In genomic region chr2:10701459-10701858, GRCm38 (mm10) we compare ENCODE assay signal across 11 mouse cellular contexts.
DNase-seq lines count a peak whose midpoint lies in the region; ATAC-seq lines count a peak whose summit lies in the region.
"Had no signal": no experiment of that assay in that cellular context is flagged by ENCODE, and none has a peak within 500 bp of the region (broad histone marks: within the 10 kb centered on the region; RNA-seq: fewer than 3 reads in every experiment).

No protein-coding gene starts in this region.

- no peaks in the 10 kb centered on the region for H3K27me3 ChIP-seq in midbrain, embryonic 14.5 days (ENCODE audit: control insufficient read depth, insufficient read depth, low read length)
- H3K27me3 ChIP-seq in midbrain, embryonic 13.5 days: no peaks in the 10 kb centered on the region
- H3K27me3 ChIP-seq in embryonic facial prominence, embryonic 10.5 days (replicated peaks; ENCODE audit: low read depth, poor library complexity, severe bottlenecking): no peaks in the 10 kb centered on the region
- no peaks in the 10 kb centered on the region for H3K27me3 ChIP-seq in heart, embryonic 10.5 days (ENCODE audit: insufficient read depth, poor library complexity, severe bottlenecking)
- no peaks in the 10 kb centered on the region for H3K27me3 ChIP-seq in heart, embryonic 12.5 days (replicated peaks)
- H3K27me3 ChIP-seq: forebrain, embryonic 13.5 days; lung, embryonic 15.5 days had no signal

- H3K9ac ChIP-seq in midbrain, embryonic 14.5 days (replicated peaks; ENCODE audit: low read length): no peak overlapping the region
- H3K9ac ChIP-seq in midbrain, embryonic 13.5 days (replicated peaks): no peak overlapping the region
- no peak overlapping the region for H3K9ac ChIP-seq in heart, embryonic 12.5 days
- H3K9ac ChIP-seq: forebrain, embryonic 13.5 days; lung, embryonic 15.5 days had no signal

- H3K4me1 ChIP-seq in midbrain, embryonic 14.5 days (ENCODE audit: control insufficient read depth, insufficient read depth, low read length): no peaks in the 10 kb centered on the region
- no peaks in the 10 kb centered on the region for H3K4me1 ChIP-seq in midbrain, embryonic 13.5 days (replicated peaks)
- H3K4me1 ChIP-seq in embryonic facial prominence, embryonic 10.5 days: no peaks in the 10 kb centered on the region
- H3K4me1 ChIP-seq in heart, embryonic 10.5 days: no peaks in the 10 kb centered on the region
- H3K4me1 ChIP-seq in heart, embryonic 12.5 days (replicated peaks): no peaks in the 10 kb centered on the region
- H3K4me1 ChIP-seq: forebrain, embryonic 13.5 days; lung, embryonic 15.5 days had no signal

- no peak for ATAC-seq in midbrain, embryonic 14.5 days (ENCODE audit: low FRiP score, low TSS enrichment)
- no peak for ATAC-seq in midbrain, embryonic 13.5 days
- no peak for ATAC-seq in heart, embryonic 12.5 days (ENCODE audit: insufficient number of reproducible peaks, low FRiP score)
- ATAC-seq: forebrain, embryonic 13.5 days had no signal

- H3K9me3 ChIP-seq in midbrain, embryonic 14.5 days (ENCODE audit: control insufficient read depth, low read length): no peaks in the 10 kb centered on the region
- no peaks in the 10 kb centered on the region for H3K9me3 ChIP-seq in midbrain, embryonic 13.5 days
- no peaks in the 10 kb centered on the region for H3K9me3 ChIP-seq in embryonic facial prominence, embryonic 10.5 days
- H3K9me3 ChIP-seq in heart, embryonic 10.5 days: no peaks in the 10 kb centered on the region
- H3K9me3 ChIP-seq in heart, embryonic 12.5 days (replicated peaks): no peaks in the 10 kb centered on the region
- H3K9me3 ChIP-seq: forebrain, embryonic 13.5 days; lung, embryonic 15.5 days had no signal

- DNase-seq in midbrain, embryonic 14.5 days: peak; percentile 9
- DNase-seq in adrenal gland, postnatal 10 days: peak; percentile 51
- DNase-seq in embryonic facial prominence, embryonic 10.5 days (ENCODE audit: low spot score): peak; percentile 15
- peak; percentile 7 for DNase-seq in lung, postnatal 36 days
- DNase-seq in heart, embryonic 10.5 days (ENCODE audit: low spot score): no peak
- DNase-seq in natural killer cell, adult 2 months (ENCODE audit: low spot score in 2 of 2): no peak
- DNase-seq: kidney, adult 18-20 months had no signal

- H3K4me2 ChIP-seq in midbrain, embryonic 14.5 days (ENCODE audit: low read length): no peak overlapping the region
- no peak overlapping the region for H3K4me2 ChIP-seq in midbrain, embryonic 13.5 days (replicated peaks)
- no peak overlapping the region for H3K4me2 ChIP-seq in heart, embryonic 12.5 days
- H3K4me2 ChIP-seq: forebrain, embryonic 13.5 days; lung, embryonic 15.5 days had no signal

- no peak overlapping the region for H3K27ac ChIP-seq in midbrain, embryonic 14.5 days (replicated peaks; ENCODE audit: low read depth, low read length)
- H3K27ac ChIP-seq in midbrain, embryonic 13.5 days: no peak overlapping the region
- no peak overlapping the region for H3K27ac ChIP-seq in embryonic facial prominence, embryonic 10.5 days (replicated peaks)
- H3K27ac ChIP-seq in heart, embryonic 10.5 days: no peak overlapping the region
- no peak overlapping the region for H3K27ac ChIP-seq in heart, embryonic 12.5 days (ENCODE audit: poor library complexity, severe bottlenecking)
- H3K27ac ChIP-seq: forebrain, embryonic 13.5 days; lung, embryonic 15.5 days had no signal

- no peak overlapping the region for H3K4me3 ChIP-seq in midbrain, embryonic 14.5 days (replicated peaks; ENCODE audit: low read depth, low read length)
- no peak overlapping the region for H3K4me3 ChIP-seq in midbrain, embryonic 13.5 days (replicated peaks)
- H3K4me3 ChIP-seq in embryonic facial prominence, embryonic 10.5 days: no peak overlapping the region
- H3K4me3 ChIP-seq in heart, embryonic 10.5 days: no peak overlapping the region
- no peak overlapping the region for H3K4me3 ChIP-seq in heart, embryonic 12.5 days
- H3K4me3 ChIP-seq: forebrain, embryonic 13.5 days; lung, embryonic 15.5 days had no signal

- 53% methylated on average over 10 of the region's 10 CpGs for WGBS in midbrain, embryonic 14.5 days
- WGBS in midbrain, embryonic 13.5 days: 46% methylated on average over 10 of the region's 10 CpGs
- WGBS in embryonic facial prominence, embryonic 10.5 days: 43% methylated on average over 10 of the region's 10 CpGs
- 58% methylated on average over 10 of the region's 10 CpGs for WGBS in heart, embryonic 10.5 days
- WGBS in heart, embryonic 12.5 days: 50% methylated on average over 10 of the region's 10 CpGs

- no peaks in the 10 kb centered on the region for H3K36me3 ChIP-seq in midbrain, embryonic 14.5 days (ENCODE audit: control insufficient read depth, insufficient read depth, low read length)
- H3K36me3 ChIP-seq in midbrain, embryonic 13.5 days: no peaks in the 10 kb centered on the region
- H3K36me3 ChIP-seq in embryonic facial prominence, embryonic 10.5 days (replicated peaks): no peaks in the 10 kb centered on the region
- H3K36me3 ChIP-seq in heart, embryonic 10.5 days: no peaks in the 10 kb centered on the region
- no peaks in the 10 kb centered on the region for H3K36me3 ChIP-seq in heart, embryonic 12.5 days
- H3K36me3 ChIP-seq: lung, embryonic 15.5 days had no signal

Comparison
In these comparisons a context has a peak if more than half of its experiments do, and no peak if none do; other contexts are left out.
1. DNase-seq: peak in midbrain, embryonic 14.5 days (single experiment), adrenal gland, postnatal 10 days (single experiment), embryonic facial prominence, embryonic 10.5 days (single experiment) and lung, postnatal 36 days (single experiment); none in heart, embryonic 10.5 days (single experiment) and natural killer cell, adult 2 months (0 of 2).